13 mouse cellular contexts compared by ENCODE assay signal in the genomic region with DNA sequence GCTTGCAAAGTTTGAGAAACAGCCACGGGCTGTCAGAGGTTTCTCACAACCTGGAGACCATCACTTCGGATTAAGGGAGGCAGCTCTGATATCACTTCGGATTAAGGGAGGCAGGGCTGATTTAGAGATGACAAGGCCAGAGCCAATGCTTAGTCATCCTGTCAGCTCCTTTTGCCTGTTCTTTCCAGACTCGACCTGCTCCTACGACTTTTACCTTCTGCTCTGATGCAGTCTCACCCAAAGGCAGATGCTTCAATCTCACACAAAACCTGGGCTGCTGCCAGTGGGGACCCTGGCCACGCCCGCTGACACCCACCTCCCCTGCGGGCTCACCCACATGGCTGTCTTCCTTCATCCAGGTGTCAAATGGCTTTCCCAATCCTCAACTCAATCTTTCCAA. TPM values are rescaled to one million over a fixed set of nuclear protein-coding genes. Genes with fewer than 3 reads are reported as not detected.
DNase-seq lines count a peak whose midpoint lies in the region; ATAC-seq and TF ChIP-seq lines count a peak whose summit lies in the region.
"Had no signal": no experiment of that assay in that cellular context is flagged by ENCODE, and none has a peak within 500 bp of the region (broad histone marks: within the 10 kb centered on the region; RNA-seq: fewer than 3 reads in every experiment).

No protein-coding gene starts in this region.

- peaks cover 31% of the 10 kb centered on the region for H3K27me3 ChIP-seq in forebrain, embryonic 10.5 days (ENCODE audit: poor library complexity, severe bottlenecking)
- H3K27me3 ChIP-seq in forebrain, embryonic 14.5 days (replicated peaks; ENCODE audit: control insufficient read depth, insufficient read depth, low read length) = no peaks in the 10 kb centered on the region
- no peaks in the 10 kb centered on the region for H3K27me3 ChIP-seq in intestine, embryonic 14.5 days (replicated peaks; ENCODE audit: control insufficient read depth, insufficient read depth, low read length)
- no peaks in the 10 kb centered on the region for H3K27me3 ChIP-seq in intestine, postnatal 0 days (replicated peaks; ENCODE audit: control insufficient read depth, insufficient read depth, low read length)
- no peaks in the 10 kb centered on the region for H3K27me3 ChIP-seq in intestine, embryonic 16.5 days (replicated peaks; ENCODE audit: control insufficient read depth, insufficient read depth, low read length)

- H3K4me2 ChIP-seq in forebrain, embryonic 14.5 days (ENCODE audit: low read length) = no peak overlapping the region
- no peak overlapping the region for H3K4me2 ChIP-seq in intestine, embryonic 14.5 days (ENCODE audit: low read length)
- no peak overlapping the region for H3K4me2 ChIP-seq in intestine, postnatal 0 days (replicated peaks; ENCODE audit: low read depth)
- H3K4me2 ChIP-seq in intestine, embryonic 16.5 days (ENCODE audit: low read depth, low read length) = no peak overlapping the region

- DNase-seq in forebrain, embryonic 10.5 days (ENCODE audit: extremely low spot score, low spot score) = no peak
- DNase-seq in forebrain, embryonic 14.5 days (ENCODE audit: low spot score) = no peak
- no peak for DNase-seq in intestine, embryonic 14.5 days (ENCODE audit: low spot score)
- DNase-seq in MN1 (ENCODE audit: low spot score) = peak; percentile 52
- no peak for DNase-seq in ovary, postnatal 14 days (ENCODE audit: low spot score)
- DNase-seq in adrenal gland, postnatal 10 days = no peak
- DNase-seq: cerebellum, adult 11 months; gastrocnemius, postnatal 14 days; kidney, postnatal 4 days; right cerebral cortex, postnatal 14 days had no signal

- H3K4me3 ChIP-seq in forebrain, embryonic 10.5 days = no peak overlapping the region
- no peak overlapping the region for H3K4me3 ChIP-seq in forebrain, embryonic 14.5 days (ENCODE audit: low read depth, low read length)
- H3K4me3 ChIP-seq in intestine, embryonic 14.5 days (ENCODE audit: low read depth, low read length) = no peak overlapping the region
- no peak overlapping the region for H3K4me3 ChIP-seq in intestine, postnatal 0 days (ENCODE audit: low read depth, low read length)
- no peak overlapping the region for H3K4me3 ChIP-seq in intestine, embryonic 16.5 days (ENCODE audit: low read length)

- peak overlapping the region; percentile 63 for H3K27ac ChIP-seq in forebrain, embryonic 10.5 days
- no peak overlapping the region for H3K27ac ChIP-seq in forebrain, embryonic 14.5 days (ENCODE audit: low read depth, low read length)
- peak overlapping the region; percentile 14; the same call in 1 of the 2 replicates for H3K27ac ChIP-seq in intestine, embryonic 14.5 days (ENCODE audit: low read depth)
- no peak overlapping the region for H3K27ac ChIP-seq in intestine, postnatal 0 days (ENCODE audit: low read depth, low read length)
- peak overlapping the region; percentile 29; the same call in 1 of the 2 replicates for H3K27ac ChIP-seq in intestine, embryonic 16.5 days (ENCODE audit: low read length)

- H3K4me1 ChIP-seq in forebrain, embryonic 10.5 days = peaks cover 60% of the 10 kb centered on the region
- H3K4me1 ChIP-seq in forebrain, embryonic 14.5 days (ENCODE audit: control insufficient read depth, insufficient read depth, low read length) = peaks cover 26% of the 10 kb centered on the region
- peaks cover 32% of the 10 kb centered on the region for H3K4me1 ChIP-seq in intestine, embryonic 14.5 days (replicated peaks; ENCODE audit: control insufficient read depth, insufficient read depth, low read length)
- peaks cover 10% of the 10 kb centered on the region for H3K4me1 ChIP-seq in intestine, postnatal 0 days (replicated peaks; ENCODE audit: control insufficient read depth, insufficient read depth, low read length)
- peaks cover 32% of the 10 kb centered on the region for H3K4me1 ChIP-seq in intestine, embryonic 16.5 days (ENCODE audit: control insufficient read depth, insufficient read depth, low read length)

- ATAC-seq in forebrain, embryonic 14.5 days = no peak
- no peak for ATAC-seq in intestine, embryonic 14.5 days (replicated peaks; ENCODE audit: low FRiP score, low TSS enrichment, low read depth)
- no peak for ATAC-seq in intestine, postnatal 0 days
- ATAC-seq in intestine, embryonic 16.5 days = no peak

- H3K9me3 ChIP-seq in forebrain, embryonic 10.5 days = no peaks in the 10 kb centered on the region
- no peaks in the 10 kb centered on the region for H3K9me3 ChIP-seq in forebrain, embryonic 14.5 days (replicated peaks; ENCODE audit: control insufficient read depth, low read length)
- H3K9me3 ChIP-seq in intestine, embryonic 14.5 days (ENCODE audit: control insufficient read depth, low read length) = no peaks in the 10 kb centered on the region
- H3K9me3 ChIP-seq in intestine, postnatal 0 days (ENCODE audit: control insufficient read depth) = no peaks in the 10 kb centered on the region
- no peaks in the 10 kb centered on the region for H3K9me3 ChIP-seq in intestine, embryonic 16.5 days (ENCODE audit: control insufficient read depth, low read length)

- no peak overlapping the region for H3K9ac ChIP-seq in forebrain, embryonic 14.5 days (ENCODE audit: low read length)
- no peak overlapping the region for H3K9ac ChIP-seq in intestine, embryonic 14.5 days (ENCODE audit: low read length)
- H3K9ac ChIP-seq in intestine, postnatal 0 days (ENCODE audit: low read depth, low read length) = no peak overlapping the region
- H3K9ac ChIP-seq in intestine, embryonic 16.5 days (ENCODE audit: low read depth, low read length) = no peak overlapping the region

- no peak for TF ChIP-seq CTCF in intestine, postnatal 0 days (IDR thresholded peaks at IDR 0.05; ENCODE audit: low read depth)

- 37% methylated on average over 8 of the region's 8 CpGs for WGBS in forebrain, embryonic 10.5 days
- 45% methylated on average over 8 of the region's 8 CpGs for WGBS in forebrain, embryonic 14.5 days
- 34% methylated on average over 8 of the region's 8 CpGs for WGBS in intestine, embryonic 14.5 days
- 65% methylated on average over 8 of the region's 8 CpGs for WGBS in intestine, postnatal 0 days
- WGBS in intestine, embryonic 16.5 days = 48% methylated on average over 8 of the region's 8 CpGs

- H3K36me3 ChIP-seq in forebrain, embryonic 10.5 days (replicated peaks) = no peaks in the 10 kb centered on the region; the same call in 1 of the 2 replicates
- peaks cover under 1% of the 10 kb centered on the region; the same call in 1 of the 2 replicates for H3K36me3 ChIP-seq in forebrain, embryonic 14.5 days (ENCODE audit: control insufficient read depth, insufficient read depth, low read length)
- no peaks in the 10 kb centered on the region for H3K36me3 ChIP-seq in intestine, embryonic 14.5 days (ENCODE audit: control insufficient read depth, insufficient read depth, low read length)
- H3K36me3 ChIP-seq in intestine, postnatal 0 days (ENCODE audit: control insufficient read depth, insufficient read depth) = no peaks in the 10 kb centered on the region
- no peaks in the 10 kb centered on the region for H3K36me3 ChIP-seq in intestine, embryonic 16.5 days (ENCODE audit: control insufficient read depth, insufficient read depth, low read length)

RNA-seq across cellular contexts. Expression of gene Kcne1, which starts 42.9 kb away (rescaled TPM):
- polyA plus RNA-seq in forebrain, embryonic 10.5 days (2016; fragmentation: Nextera tagmentation; extraction: Ambion mirVana) = 0.12 and 0.41 TPM in 2 replicates
- polyA plus RNA-seq in forebrain, embryonic 14.5 days (2014; fragmentation: Nextera tagmentation; extraction: Ambion mirVana) = 0.10 TPM in 1 of 2 replicates, not detected in the other
- 0.32 TPM in 1 of 2 replicates, not detected in the other for polyA plus RNA-seq in intestine, embryonic 14.5 days (2014; fragmentation: Nextera tagmentation; extraction: Ambion mirVana)
- polyA plus RNA-seq in intestine, postnatal 0 days (2015; fragmentation: Nextera tagmentation; extraction: Ambion mirVana) = not detected in 2 replicates
- not detected in 2 replicates for polyA plus RNA-seq in intestine, embryonic 16.5 days (2015; fragmentation: Nextera tagmentation; extraction: Ambion mirVana)
- total RNA-seq in adrenal gland, postnatal 10 days (2021) = not detected
- total RNA-seq: gastrocnemius, postnatal 14 days; left cerebral cortex, postnatal 14 days had no signal

Comparison
In these comparisons a context has a peak if more than half of its experiments do, and no peak if none do; other contexts are left out.
1. H3K27ac ChIP-seq: peak in forebrain, embryonic 10.5 days (single experiment), intestine, embryonic 14.5 days (single experiment) and intestine, embryonic 16.5 days (single experiment); none in forebrain, embryonic 14.5 days (single experiment) and intestine, postnatal 0 days (single experiment).